In the genomic region with DNA sequence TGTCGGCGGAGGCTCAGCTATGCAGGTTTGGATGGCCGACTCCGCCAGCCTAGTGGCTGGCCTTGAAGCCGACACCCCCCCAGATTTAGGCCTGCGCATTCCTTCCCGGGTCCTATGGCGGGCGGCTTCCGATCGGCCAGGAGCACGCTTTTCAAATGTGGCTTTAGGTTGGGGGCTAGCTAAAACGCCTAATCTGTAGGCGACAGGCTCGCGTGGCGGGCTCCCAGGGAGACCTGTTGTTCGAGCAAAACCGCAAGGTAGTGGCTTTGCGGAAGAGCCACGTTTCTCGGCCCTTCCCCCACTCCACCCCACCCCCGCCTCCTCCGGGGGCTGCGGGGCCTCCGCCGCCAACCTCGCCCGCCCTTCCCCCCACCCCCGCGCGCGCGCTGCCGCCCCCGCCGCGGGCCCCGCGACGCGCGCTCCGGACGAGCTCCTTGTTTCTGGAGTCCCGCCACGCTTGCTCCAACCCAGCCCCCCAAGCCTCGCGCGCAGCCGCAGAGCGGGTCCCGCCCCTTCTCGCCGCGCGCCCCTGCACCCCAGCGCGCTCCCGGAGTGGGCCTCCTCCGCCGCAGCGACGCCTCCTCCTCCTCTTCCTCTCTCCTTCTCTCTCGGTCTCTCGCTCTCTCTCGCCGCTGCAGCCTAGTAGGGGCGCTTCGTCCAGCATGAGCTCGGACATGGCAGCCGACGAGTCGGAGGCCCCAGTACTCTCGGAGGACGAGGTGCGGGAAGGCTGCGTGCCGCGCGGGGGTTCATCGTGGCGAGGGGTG, we compare ENCODE assay signal across 8 mouse cellular contexts. TPM values are rescaled to one million over a fixed set of nuclear protein-coding genes. Genes with fewer than 3 reads are reported as not detected.
DNase-seq lines count a peak whose midpoint lies in the region; ATAC-seq and TF ChIP-seq lines count a peak whose summit lies in the region.

TSS of gene Nedd4 (plus strand) at position 452 of the 767 bp plus-strand sequence.

- no peaks in the 10 kb centered on the region for H3K9me3 ChIP-seq in lung, embryonic 14.5 days (ENCODE audit: low read depth, low read length)

- peak within 1 kb of the TSS; percentile 87 for H3K4me3 ChIP-seq in cerebellum, adult 2 months (replicated peaks; ENCODE audit: insufficient read depth, low read depth, low read length)
- H3K4me3 ChIP-seq in lung, embryonic 14.5 days (ENCODE audit: low read depth, low read length) = peak within 1 kb of the TSS; percentile 98
- H3K4me3 ChIP-seq in thymus, adult 2 months (ENCODE audit: control insufficient read depth, insufficient read depth, low read length) = peak within 1 kb of the TSS; percentile 79

- TF ChIP-seq POLR2A in cerebellum, adult 2 months (IDR thresholded peaks at IDR 0.05; ENCODE audit: borderline replicate concordance, insufficient read depth, low read length) = peak; percentile 93
- TF ChIP-seq POLR2A in thymus, adult 2 months (IDR thresholded peaks at IDR 0.05; ENCODE audit: control insufficient read depth, extremely low read depth, insufficient read depth, low read length, poor library complexity) = 0 out of 2 replicates have a peak, but pooled peaks have one; percentile 49

- peak within 1 kb of the TSS; percentile 88 for H3K27ac ChIP-seq in cerebellum, adult 2 months (ENCODE audit: insufficient read depth, low read length)
- peak within 1 kb of the TSS; percentile 100 for H3K27ac ChIP-seq in lung, embryonic 14.5 days (ENCODE audit: low read depth)
- peak within 1 kb of the TSS; percentile 37; the same call in 1 of the 2 replicates for H3K27ac ChIP-seq in thymus, adult 2 months (ENCODE audit: control insufficient read depth, insufficient read depth, low read length)

- TF ChIP-seq CTCF in cerebellum, adult 2 months (IDR thresholded peaks at IDR 0.05; ENCODE audit: borderline replicate concordance, insufficient read depth, low read depth, low read length) = no peak
- peak; percentile 28; the same call in 1 of the 2 replicates for TF ChIP-seq CTCF in lung, embryonic 14.5 days (IDR thresholded peaks at IDR 0.05; ENCODE audit: low read depth)
- TF ChIP-seq CTCF in thymus, adult 2 months (IDR thresholded peaks at IDR 0.05; ENCODE audit: borderline replicate concordance, control insufficient read depth, extremely low read depth, insufficient read depth, low read length, poor library complexity) = peak; percentile 59; the same call in 1 of the 2 replicates

- peak within 1 kb of the TSS; percentile 89 for H3K4me2 ChIP-seq in lung, embryonic 14.5 days

- H3K27me3 ChIP-seq in cerebellum, adult 2 months (ENCODE audit: control insufficient read depth, insufficient read depth, low read length) = no peaks in the 10 kb centered on the region
- H3K27me3 ChIP-seq in lung, embryonic 14.5 days (ENCODE audit: insufficient read depth, low read length) = no peaks in the 10 kb centered on the region
- H3K27me3 ChIP-seq in thymus, adult 2 months (ENCODE audit: control insufficient read depth, insufficient read depth, low read length) = no peaks in the 10 kb centered on the region

- peak within 1 kb of the TSS; percentile 100 for H3K9ac ChIP-seq in lung, embryonic 14.5 days

- ATAC-seq in lung, embryonic 14.5 days (ENCODE audit: insufficient read depth) = peak; percentile 88

- no peaks in the 10 kb centered on the region; the same call in 1 of the 2 replicates for H3K4me1 ChIP-seq in cerebellum, adult 2 months (ENCODE audit: control insufficient read depth, insufficient read depth, low read length)
- H3K4me1 ChIP-seq in lung, embryonic 14.5 days (ENCODE audit: insufficient read depth) = peaks cover 7% of the 10 kb centered on the region; the same call in 1 of the 2 replicates
- peaks cover 12% of the 10 kb centered on the region for H3K4me1 ChIP-seq in thymus, adult 2 months (replicated peaks; ENCODE audit: control insufficient read depth, insufficient read depth, low read length)

- WGBS in cerebellum, adult 2 months = under 1% methylated on average over 74 of the region's 83 CpGs
- WGBS in lung, embryonic 14.5 days = under 1% methylated on average over 57 of the region's 83 CpGs
- WGBS in thymus, adult 2 months = under 1% methylated on average over 73 of the region's 83 CpGs

- peak; percentile 51 for DNase-seq in MEL-GATA-1-ER (ENCODE audit: extremely low read depth, low read depth)
- DNase-seq in cerebellum, adult 2 months = peak; percentile 96 to 97
- DNase-seq in forelimb bud, embryonic 11.5 days (ENCODE audit: low read depth, low spot score) = peak; percentile 92
- DNase-seq in heart, postnatal 4 days = peak; percentile 98
- DNase-seq in layer of hippocampus, adult 8-10 months (ENCODE audit: low spot score in 2 of 2) = peak; percentile 89 to 93
- peak; percentile 97 for DNase-seq in lung, embryonic 14.5 days
- peak; percentile 95 for DNase-seq in ovary, adult 18-20 months (ENCODE audit: low spot score)
- DNase-seq in thymus, adult 2 months = peak; percentile 93

- H3K36me3 ChIP-seq in lung, embryonic 14.5 days (ENCODE audit: insufficient read depth) = peaks cover 34% of the 10 kb centered on the region
- no peaks in the 10 kb centered on the region for H3K36me3 ChIP-seq in thymus, adult 2 months (ENCODE audit: control insufficient read depth, insufficient read depth, low read length)

RNA-seq across cellular contexts. Expression of gene Nedd4, which starts in this region (rescaled TPM):
- 248 and 269 TPM in 2 replicates for polyA plus RNA-seq in cerebellum, adult 2 months (2012; rRNA removed)
- total RNA-seq in heart, postnatal 4 days (2021) = 100 to 1,000 TPM; 610 to 637 TPM
- total RNA-seq in layer of hippocampus, adult 8-10 months (2022) = 100 to 1,000 TPM; 261 to 316 (median 281) TPM
- 802 and 805 TPM in 2 replicates for polyA plus RNA-seq in lung, embryonic 14.5 days (2014; fragmentation: Nextera tagmentation; extraction: Ambion mirVana)
- polyA plus RNA-seq in thymus, adult 2 months (2012; rRNA removed) = 71.7 and 80.4 TPM in 2 replicates

Comparison
In these comparisons a context has a peak if more than half of its experiments do, and no peak if none do; other contexts are left out.
1. Peak in every context shown above with its lines: DNase-seq, ATAC-seq, H3K4me3 ChIP-seq and H3K27ac ChIP-seq.
2. H3K27ac ChIP-seq: peak in every context shown above with its lines; median percentile 100 in lung, embryonic 14.5 days; 88 in cerebellum, adult 2 months; 37 in thymus, adult 2 months.